Mouse (Mus musculus) bone marrow, adult 2 months (tissue): ENCODE data around the gene Itga4.

Source experiments
- CTCF ChIP-seq: fragments of 200-500 bp; IDR thresholded peaks from 2 replicates; pipeline ENCODE4 v1.5.1; 2011; ENCODE audit warnings: low read length, control low read depth; ENCODE audit not compliant: control insufficient read depth, insufficient read depth
- POLR2A ChIP-seq: fragments of 200-500 bp; IDR thresholded peaks from 2 replicates; pipeline ENCODE4 v1.6.1; 2011; ENCODE audit warnings: low read depth, mild to moderate bottlenecking, control low read depth, low read length, borderline replicate concordance; ENCODE audit not compliant: control insufficient read depth

GRCm38 (mm10) chr2:79270034-79270535 lies 14.9 kb downstream of the Itga4 start:
- TF ChIP-seq POLR2A (no peak), CTCF (no peak)
